Mouse (Mus musculus): ENCODE data around the gene Capn12.

DNA sequence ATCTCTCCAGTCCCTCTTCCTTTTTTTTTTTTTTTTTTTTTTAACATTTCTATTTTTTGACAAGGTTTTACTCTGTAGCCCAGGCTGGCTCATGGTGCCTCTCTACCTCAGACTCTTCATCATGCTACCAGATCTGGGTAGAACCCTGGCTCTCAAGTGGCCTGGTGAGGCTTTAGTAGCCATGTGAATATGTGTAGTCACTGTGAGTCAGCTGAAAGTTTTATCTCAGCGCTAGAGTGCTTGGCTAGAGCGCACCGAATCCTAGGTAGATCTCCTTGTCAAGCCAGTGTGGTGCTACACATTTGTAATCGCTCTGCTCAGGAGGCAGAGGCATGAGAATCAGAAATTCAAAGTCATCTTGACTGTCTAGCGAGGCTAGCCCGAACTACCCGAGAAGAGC is 4.1 kb upstream of the Capn12 start:
- TF ChIP-seq CTCF (IDR thresholded peaks at IDR 0.05) (no peak), POLR2A (IDR thresholded peaks at IDR 0.05; ENCODE audit: insufficient read depth, low read depth, low read length) (no peak), EP300 (IDR thresholded peaks at IDR 0.05; ENCODE audit: insufficient read depth, low read depth, low read length) (no peak)
